Mouse (Mus musculus) C2C12 (cell line): ENCODE results near the gene Ddias.

ENCODE experiments used
- CTCF ChIP-seq: IDR thresholded peaks from one replicate; pipeline ENCODE4 v1.5.1; 2011; ENCODE audit not compliant: control insufficient read depth, insufficient read depth, insufficient read length
- MYOD1 ChIP-seq: IDR thresholded peaks from one replicate; pipeline ENCODE4 v1.6.1; 2011; ENCODE audit warnings: low read depth; ENCODE audit not compliant: control insufficient read depth, insufficient read length

DNA sequence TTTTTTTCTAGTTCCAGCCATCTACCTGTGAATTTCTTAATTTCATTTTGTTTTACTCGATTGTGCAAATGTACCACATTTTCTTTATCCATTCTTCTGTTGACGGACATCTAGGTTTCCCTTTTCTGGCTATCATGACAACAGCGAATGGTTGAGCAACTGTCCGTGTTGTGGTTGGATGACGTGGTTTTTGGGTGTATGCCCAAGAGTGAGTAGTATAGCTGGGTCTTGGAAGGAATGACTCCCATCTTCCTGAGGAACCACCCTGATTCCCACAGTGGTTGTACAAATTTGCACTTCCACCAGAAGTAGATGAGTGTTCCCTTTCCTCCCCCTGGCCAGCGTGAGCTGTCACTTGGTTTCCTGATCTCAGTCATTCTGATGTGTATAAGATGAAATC, 41.7 kb downstream of the Ddias start:
- TF ChIP-seq CTCF (no peak), MYOD1 (no peak)
